ENCODE assay signal across 7 mouse cellular contexts in genomic region chrX:12916684-12917083, GRCm38 (mm10).
DNase-seq lines count a peak whose midpoint lies in the region; ATAC-seq and TF ChIP-seq lines count a peak whose summit lies in the region.

No protein-coding gene starts in this region.

- no peak overlapping the region for H3K27ac ChIP-seq in lung, embryonic 14.5 days (ENCODE audit: low read depth)
- H3K27ac ChIP-seq in forebrain, embryonic 11.5 days (ENCODE audit: low read depth, low read length): no peak overlapping the region
- no peak overlapping the region for H3K27ac ChIP-seq in kidney, adult 2 months (ENCODE audit: insufficient read depth, low read depth, low read length)
- no peak overlapping the region for H3K27ac ChIP-seq in olfactory bulb, adult 2 months (ENCODE audit: insufficient read depth, low read depth, low read length)

- WGBS in lung, embryonic 14.5 days: 13% methylated on average over 11 of the region's 11 CpGs
- WGBS in forebrain, embryonic 11.5 days: 24% methylated on average over 11 of the region's 11 CpGs
- 32% methylated on average over 11 of the region's 11 CpGs for WGBS in kidney, adult 2 months
- 41% methylated on average over 11 of the region's 11 CpGs for WGBS in olfactory bulb, adult 2 months

- H3K4me2 ChIP-seq in lung, embryonic 14.5 days: peak overlapping the region; percentile 52
- H3K4me2 ChIP-seq in forebrain, embryonic 11.5 days (ENCODE audit: low read depth, low read length, severe bottlenecking): peak overlapping the region; percentile 28

- H3K27me3 ChIP-seq in lung, embryonic 14.5 days (ENCODE audit: insufficient read depth, low read length): no peaks in the 10 kb centered on the region
- no peaks in the 10 kb centered on the region for H3K27me3 ChIP-seq in forebrain, embryonic 11.5 days (ENCODE audit: control insufficient read depth, insufficient read depth, low read length)
- H3K27me3 ChIP-seq in kidney, adult 2 months (replicated peaks; ENCODE audit: control insufficient read depth, insufficient read depth, low read length): no peaks in the 10 kb centered on the region

- H3K36me3 ChIP-seq in lung, embryonic 14.5 days (ENCODE audit: insufficient read depth): no peaks in the 10 kb centered on the region
- no peaks in the 10 kb centered on the region for H3K36me3 ChIP-seq in forebrain, embryonic 11.5 days (ENCODE audit: control insufficient read depth, insufficient read depth, low read length)
- H3K36me3 ChIP-seq in kidney, adult 2 months (ENCODE audit: control insufficient read depth, insufficient read depth, low read length): no peaks in the 10 kb centered on the region

- H3K4me3 ChIP-seq in lung, embryonic 14.5 days (ENCODE audit: low read depth, low read length): peak overlapping the region; percentile 12; the same call in 1 of the 2 replicates
- H3K4me3 ChIP-seq in forebrain, embryonic 11.5 days (ENCODE audit: low read depth, low read length): no peak overlapping the region
- peak overlapping the region; percentile 31; the same call in 1 of the 2 replicates for H3K4me3 ChIP-seq in kidney, adult 2 months (ENCODE audit: insufficient read depth, low read depth, low read length)
- peak overlapping the region; percentile 10; the same call in 1 of the 2 replicates for H3K4me3 ChIP-seq in olfactory bulb, adult 2 months (ENCODE audit: insufficient read depth, low read depth, low read length)

- H3K9ac ChIP-seq in lung, embryonic 14.5 days: no peak overlapping the region
- no peak overlapping the region for H3K9ac ChIP-seq in forebrain, embryonic 11.5 days (ENCODE audit: low read length)

- ATAC-seq in lung, embryonic 14.5 days (ENCODE audit: insufficient read depth): no peak
- ATAC-seq in forebrain, embryonic 11.5 days (replicated peaks; ENCODE audit: low FRiP score): no peak
- ATAC-seq in granulocyte monocyte progenitor cell, adult 5-6 weeks (replicated peaks; ENCODE audit: poor library complexity, severe bottlenecking): no peak

- no peak for TF ChIP-seq CTCF in lung, embryonic 14.5 days (IDR thresholded peaks at IDR 0.05; ENCODE audit: low read depth)
- TF ChIP-seq CTCF in kidney, adult 2 months (conservative IDR thresholded peaks at IDR 0.05; ENCODE audit: insufficient read depth, insufficient read length, low read depth, low read length): no peak
- TF ChIP-seq CTCF in olfactory bulb, adult 2 months (IDR thresholded peaks at IDR 0.05; ENCODE audit: insufficient read depth, low read depth, low read length): no peak

- H3K4me1 ChIP-seq in lung, embryonic 14.5 days (ENCODE audit: insufficient read depth): no peaks in the 10 kb centered on the region
- no peaks in the 10 kb centered on the region for H3K4me1 ChIP-seq in forebrain, embryonic 11.5 days (replicated peaks; ENCODE audit: control insufficient read depth, insufficient read depth, low read length)
- no peaks in the 10 kb centered on the region; the same call in 1 of the 2 replicates for H3K4me1 ChIP-seq in kidney, adult 2 months (ENCODE audit: control insufficient read depth, insufficient read depth, low read length)
- no peaks in the 10 kb centered on the region; the same call in 1 of the 2 replicates for H3K4me1 ChIP-seq in olfactory bulb, adult 2 months (ENCODE audit: control insufficient read depth, insufficient read depth, low read length)

- peak; percentile 37 for DNase-seq in lung, embryonic 14.5 days
- no peak for DNase-seq in lung, postnatal 10 days
- no peak for DNase-seq in forebrain, embryonic 11.5 days (ENCODE audit: low spot score)
- peak; percentile 4 for DNase-seq in kidney, adult 2 months
- no peak for DNase-seq in c-Kit-positive CD71-positive TER-119-positive erythroid progenitor cells, embryonic 14.5 days (ENCODE audit: low spot score)

- no peak for TF ChIP-seq POLR2A in kidney, adult 2 months (IDR thresholded peaks at IDR 0.05; ENCODE audit: low read depth, low read length)
- no peak for TF ChIP-seq POLR2A in olfactory bulb, adult 2 months (IDR thresholded peaks at IDR 0.05; ENCODE audit: insufficient read depth, low read depth, low read length)

- no peaks in the 10 kb centered on the region for H3K9me3 ChIP-seq in lung, embryonic 14.5 days (ENCODE audit: low read depth, low read length)
- H3K9me3 ChIP-seq in forebrain, embryonic 11.5 days (ENCODE audit: control insufficient read depth, low read length): no peaks in the 10 kb centered on the region

Comparison
In these comparisons a context has a peak if more than half of its experiments do, and no peak if none do; other contexts are left out.
1. DNase-seq: peak in lung, embryonic 14.5 days (single experiment) and kidney, adult 2 months (single experiment); none in lung, postnatal 10 days (single experiment), forebrain, embryonic 11.5 days (single experiment) and c-Kit-positive CD71-positive TER-119-positive erythroid progenitor cells, embryonic 14.5 days (single experiment).